Mouse (Mus musculus) G1E (cell line): Measurements from ENCODE around the gene Chkb. TPM values are rescaled to one million over a fixed set of nuclear protein-coding genes. Genes with fewer than 3 reads are reported as not detected.

Experiments
- ATAC-seq: 2 replicates; pipeline ENCODE4 v1.8.0; 2016; ENCODE audit warnings: mild to moderate bottlenecking; ENCODE audit not compliant: insufficient number of reproducible peaks, poor library complexity, low FRiP score, severe bottlenecking; ENCODE audit errors: extremely low read depth
- DNase-seq: peaks from one replicate; pipeline ENCODE4 v3.0.0; 2012; ENCODE audit warnings: low spot score
- H3K27me3 ChIP-seq: 2 replicates; pipeline ENCODE4 v1.6.1; 2012; ENCODE audit warnings: mild to moderate bottlenecking, low read length, inconsistent platforms; ENCODE audit not compliant: insufficient read depth
- H3K36me3 ChIP-seq: replicated peaks from 2 replicates; pipeline ENCODE3; 2012; ENCODE audit warnings: mild to moderate bottlenecking, inconsistent platforms
- H3K4me1 ChIP-seq: 2 replicates; pipeline ENCODE4 v1.6.1; 2012; ENCODE audit warnings: low read depth, low read length, inconsistent platforms, mixed read lengths; ENCODE audit not compliant: insufficient read depth
- H3K4me3 ChIP-seq: 2 replicates; pipeline ENCODE4 v1.5.1; 2012; ENCODE audit warnings: low read depth, mild to moderate bottlenecking, inconsistent platforms, low read length, moderate library complexity, mixed read lengths
- H3K9me3 ChIP-seq: replicated peaks from 2 replicates; pipeline ENCODE4 v1.6.1; 2012; ENCODE audit warnings: inconsistent platforms
- CTCF ChIP-seq: IDR thresholded peaks from 2 replicates; pipeline ENCODE4 v1.5.1; 2012; ENCODE audit warnings: low read depth, low read length, inconsistent platforms, mixed read lengths
- GATA1 ChIP-seq: IDR thresholded peaks from 2 replicates; pipeline ENCODE4 v1.6.1; 2012; ENCODE audit warnings: borderline replicate concordance, low read length, inconsistent platforms, mixed read lengths
- GATA2 ChIP-seq: IDR thresholded peaks from 2 replicates; pipeline ENCODE4 v1.6.1; 2012; ENCODE audit warnings: low read depth, low read length, inconsistent platforms, borderline replicate concordance
- POLR2AphosphoS5 ChIP-seq: IDR thresholded peaks from 2 replicates; pipeline ENCODE4 v1.6.1; 2012; ENCODE audit warnings: low read depth, low read length, inconsistent platforms; ENCODE audit not compliant: insufficient replicate concordance
- TAL1 ChIP-seq: conservative IDR thresholded peaks from 2 replicates; pipeline ENCODE4 v1.6.1; 2012; ENCODE audit warnings: low read depth, low read length, inconsistent platforms, mixed read lengths
- polyA plus RNA-seq: library from polyadenylated mRNA; stranded (reverse); fragments of >175 nt; gene quantifications from 2 replicates; pipeline ENCODE4 v1.2.3, GENCODE M21; 2012
- total RNA-seq, 2 experiments: library from RNA; stranded (forward) in 1 of 2; stranded (reverse) in 1 of 2; fragments of 200-1000 nt in 1 of 2; fragments of >200 nt in 1 of 2; fragmentation: Nextera tagmentation in 1 of 2; gene quantifications; 2 replicates each; pipeline ENCODE4 v1.2.3; 2014 to 2017

Gene Chkb
- 19.3 and 32.8 TPM in 2 replicates for total RNA-seq (2014; fragmentation: Nextera tagmentation)
- total RNA-seq (2017) = 42.5 and 51.0 TPM in 2 replicates
- 75.9 and 85.4 TPM in 2 replicates for polyA plus RNA-seq

DNA sequence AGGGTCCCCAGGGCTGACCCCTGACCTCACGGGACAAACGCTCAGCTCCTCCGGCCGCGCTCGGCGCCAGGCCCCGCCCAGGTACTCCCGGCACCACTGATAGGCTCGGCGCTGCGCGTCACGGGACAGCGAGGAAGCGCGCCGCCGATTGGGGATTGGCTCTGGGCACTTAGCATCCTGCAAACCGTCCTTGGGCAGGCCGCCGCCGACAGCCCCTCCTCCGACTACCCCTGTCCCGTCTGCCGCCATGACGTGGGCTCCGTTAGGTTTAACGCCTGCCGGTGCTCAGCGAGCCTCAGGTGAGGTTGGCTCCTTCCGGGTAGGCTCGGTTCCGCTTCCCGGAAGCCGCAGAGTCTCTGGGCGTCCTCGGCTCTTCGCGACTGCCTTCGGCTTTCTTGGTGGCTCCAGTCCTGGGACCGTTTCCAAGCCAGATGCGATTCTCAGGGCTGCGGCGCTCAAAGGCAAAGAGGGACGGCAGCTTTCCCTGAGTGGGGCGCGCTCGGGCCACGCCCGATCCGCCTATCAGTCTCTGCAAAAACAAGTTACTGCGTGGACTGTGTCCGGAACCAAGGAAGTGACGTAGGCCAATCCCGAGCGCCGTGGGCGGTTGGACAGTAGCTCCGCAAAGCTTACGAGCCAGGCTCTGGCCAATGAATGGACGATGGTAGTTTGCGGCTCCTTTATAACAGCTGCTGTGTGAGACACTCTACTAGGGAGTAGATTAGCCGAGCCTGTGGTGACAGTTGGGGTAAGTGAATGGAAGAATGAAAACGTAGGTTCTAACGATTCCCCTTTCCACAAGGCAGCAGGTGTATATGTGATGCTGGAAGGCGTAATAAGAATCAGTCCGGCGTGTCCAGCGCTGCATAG, at the start of gene Chkb, which contains the start of the genes C730034F03Rik and Gm44502:
TSS of gene Chkb (minus strand) at position 557 of the 870 bp plus-strand sequence.
TSS of gene C730034F03Rik (plus strand) at position 238 of the 870 bp plus-strand sequence.
TSS of gene Gm44502 (minus strand) at position 345 of the 870 bp plus-strand sequence.
- peaks cover 27% of the 10 kb centered on the region for H3K4me1 ChIP-seq
- DNase-seq = peak; percentile 99

GRCm38 (mm10) chr15:89478622-89479021, 48.9 kb upstream of the Chkb start:
- DNase-seq = no peak
- peaks cover 29% of the 10 kb centered on the region for H3K4me1 ChIP-seq
- no peak for ATAC-seq
- TF ChIP-seq TAL1 (no peak), GATA1 (no peak)
- peaks cover 7% of the 10 kb centered on the region for H3K27me3 ChIP-seq
- H3K4me3 ChIP-seq = no peak overlapping the region
- peaks cover 25% of the 10 kb centered on the region for H3K36me3 ChIP-seq
- H3K9me3 ChIP-seq = no peaks in the 10 kb centered on the region

More for the DNA sequence above, at the start of gene Chkb, which contains the start of the genes C730034F03Rik and Gm44502:
- Histone ChIP-seq H3K4me3 (peak within 1 kb of the TSS; percentile 85), H3K27me3 (no peaks in the 10 kb centered on the region), H3K36me3 (peaks cover 53% of the 10 kb centered on the region), H3K9me3 (no peaks in the 10 kb centered on the region)
- TF ChIP-seq TAL1 (no peak), CTCF (no peak), GATA2 (no peak), POLR2AphosphoS5 (peak; percentile 78; the same call in 1 of the 2 replicates)
- peak; percentile 86 for ATAC-seq

DNA sequence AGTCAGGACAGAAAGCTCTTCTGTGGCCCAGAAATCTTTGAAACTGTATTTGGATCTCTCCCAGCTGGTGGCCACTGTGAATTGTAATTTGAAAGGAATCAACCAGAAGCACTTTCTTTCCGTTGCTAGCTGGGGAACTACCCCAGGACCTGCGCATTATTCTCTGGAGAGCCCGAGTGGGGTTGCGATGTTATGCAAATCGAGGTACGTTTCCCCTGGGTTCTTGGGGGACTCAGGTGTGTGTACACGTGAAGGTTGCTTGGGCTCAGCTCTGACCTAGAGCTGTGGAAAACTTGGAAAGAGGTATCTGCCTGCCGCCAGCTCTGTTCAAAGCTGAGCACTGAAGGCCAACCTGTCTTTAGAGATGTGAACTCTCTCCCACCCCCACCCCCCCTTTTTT, 48.1 kb upstream of the Chkb start:
- Histone ChIP-seq H3K27me3 (peaks cover 4% of the 10 kb centered on the region; the same call in 1 of the 2 replicates), H3K9me3 (no peaks in the 10 kb centered on the region), H3K4me3 (no peak overlapping the region), H3K4me1 (peaks cover 29% of the 10 kb centered on the region), H3K36me3 (peaks cover 33% of the 10 kb centered on the region)
- TF ChIP-seq GATA2 = no peak
- TF ChIP-seq GATA1 = no peak
- TF ChIP-seq CTCF = no peak
- TF ChIP-seq TAL1 = no peak
- no peak for TF ChIP-seq POLR2AphosphoS5
- DNase-seq = no peak
- no peak for ATAC-seq

DNA sequence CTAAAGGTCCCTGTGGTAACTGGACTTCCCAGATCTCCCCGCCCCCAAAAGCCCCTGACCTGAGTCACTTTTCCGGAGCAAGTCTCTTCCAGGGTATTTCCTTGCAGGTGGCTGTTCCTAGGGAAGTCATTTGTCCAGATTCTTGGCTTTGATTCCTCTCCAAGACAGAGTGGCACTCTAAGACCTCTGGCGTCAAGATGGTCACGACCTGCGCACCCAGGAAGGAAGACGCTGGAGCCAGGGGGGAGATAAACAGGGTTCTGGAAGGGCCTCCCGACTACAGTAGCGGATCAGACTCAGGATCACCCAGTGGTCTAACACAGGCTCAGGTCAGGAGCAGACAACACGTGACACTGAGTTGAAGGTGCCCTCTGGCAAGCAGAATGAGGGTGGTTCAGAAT, 47.4 kb upstream of the Chkb start, which contains the start of gene Arsa:
TSS of gene Arsa (minus strand) at position 335 of the 401 bp plus-strand sequence.
- H3K4me3 ChIP-seq = peak within 1 kb of the TSS; percentile 84
- no peak for DNase-seq
- TF ChIP-seq GATA1 (no peak), TAL1 (no peak), CTCF (no peak), POLR2AphosphoS5 (no peak), GATA2 (no peak)
- peaks cover 4% of the 10 kb centered on the region; the same call in 1 of the 2 replicates for H3K27me3 ChIP-seq
- peaks cover 36% of the 10 kb centered on the region for H3K36me3 ChIP-seq
- no peak for ATAC-seq
- no peaks in the 10 kb centered on the region for H3K9me3 ChIP-seq
- peaks cover 29% of the 10 kb centered on the region for H3K4me1 ChIP-seq

GRCm38 (mm10) chr15:89476475-89476815, 46.7 kb upstream of the Chkb start:
- H3K36me3 ChIP-seq = peaks cover 36% of the 10 kb centered on the region
- TF ChIP-seq GATA1 = no peak
- TF ChIP-seq TAL1 = no peak
- TF ChIP-seq GATA2 = no peak
- TF ChIP-seq CTCF = no peak
- TF ChIP-seq POLR2AphosphoS5 = no peak
- DNase-seq = peak; percentile 65
- peak overlapping the region; percentile 84 for H3K4me3 ChIP-seq
- peaks cover 29% of the 10 kb centered on the region for H3K4me1 ChIP-seq
- peak; percentile 6; the same call in 1 of the 2 replicates for ATAC-seq
- no peaks in the 10 kb centered on the region for H3K9me3 ChIP-seq
- peaks cover 4% of the 10 kb centered on the region; the same call in 1 of the 2 replicates for H3K27me3 ChIP-seq

GRCm38 (mm10) chr15:89475611-89476474, 46.1 kb upstream of the Chkb start:
- peaks cover 4% of the 10 kb centered on the region; the same call in 1 of the 2 replicates for H3K27me3 ChIP-seq
- no peaks in the 10 kb centered on the region for H3K9me3 ChIP-seq
- H3K4me1 ChIP-seq = peaks cover 29% of the 10 kb centered on the region
- TF ChIP-seq POLR2AphosphoS5 = no peak
- TF ChIP-seq CTCF = no peak
- TF ChIP-seq TAL1 = no peak
- no peak; the same call in 1 of the 2 replicates for TF ChIP-seq GATA2
- no peak for TF ChIP-seq GATA1
- H3K4me3 ChIP-seq = peak overlapping the region; percentile 84
- DNase-seq = peak; percentile 95
- peak; percentile 96 for ATAC-seq
- H3K36me3 ChIP-seq = peaks cover 36% of the 10 kb centered on the region
